Mouse (Mus musculus): Measurements from ENCODE around the gene Pram1.
"Not testable (repeated sequence)": the region's sequence is repeated elsewhere in the genome, so short reads cannot be mapped to it uniquely, and the experiment has no call there.

Gene Pram1

GRCm38 (mm10) chr17:33637516-33638276 is at the start of gene Pram1:
TSS of gene Pram1 (plus strand) at chr17:33638056.
- no peak for DNase-seq (ENCODE audit: low read depth)

DNA sequence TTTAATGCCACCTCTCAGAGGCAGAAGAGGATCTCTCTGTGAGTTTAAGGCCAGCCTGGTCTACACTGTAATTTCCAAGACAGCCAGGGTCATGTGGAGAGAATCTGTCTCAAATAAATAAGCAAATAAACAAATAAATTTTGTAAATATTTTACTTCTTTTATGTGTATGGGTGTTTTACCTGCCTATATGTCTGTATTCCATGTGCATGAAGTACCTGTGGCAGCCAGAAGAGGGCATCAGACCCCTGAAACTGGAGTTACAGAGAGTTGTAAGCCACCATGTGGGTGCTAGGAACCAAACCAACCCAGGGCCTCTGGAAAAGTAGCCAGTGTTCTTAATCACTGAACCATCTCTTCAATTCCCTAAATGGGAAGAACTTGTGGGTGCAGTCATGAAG is 40.6 kb upstream of the Pram1 start:
- no peak for DNase-seq (ENCODE audit: low read depth)

DNA sequence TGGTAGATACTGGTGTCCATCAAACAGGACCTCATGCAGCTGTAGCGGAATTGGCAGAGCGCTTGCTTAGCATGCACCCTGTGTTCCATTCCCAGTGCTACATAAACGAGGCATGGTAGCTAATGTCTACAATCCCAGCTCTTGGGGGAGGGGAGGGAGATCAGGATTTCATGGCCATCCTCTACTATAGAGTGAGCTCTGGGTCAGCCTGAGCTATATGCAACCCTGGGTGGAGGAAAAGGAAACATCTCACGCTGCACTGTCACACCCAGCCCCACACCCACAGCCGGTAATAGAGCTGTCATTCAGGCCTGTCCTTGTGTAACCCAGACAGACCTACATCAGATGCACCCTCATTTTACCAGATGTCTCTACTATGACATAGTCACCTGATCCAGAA is 39.4 kb upstream of the Pram1 start:
- no peak for DNase-seq (ENCODE audit: low read depth)

DNA sequence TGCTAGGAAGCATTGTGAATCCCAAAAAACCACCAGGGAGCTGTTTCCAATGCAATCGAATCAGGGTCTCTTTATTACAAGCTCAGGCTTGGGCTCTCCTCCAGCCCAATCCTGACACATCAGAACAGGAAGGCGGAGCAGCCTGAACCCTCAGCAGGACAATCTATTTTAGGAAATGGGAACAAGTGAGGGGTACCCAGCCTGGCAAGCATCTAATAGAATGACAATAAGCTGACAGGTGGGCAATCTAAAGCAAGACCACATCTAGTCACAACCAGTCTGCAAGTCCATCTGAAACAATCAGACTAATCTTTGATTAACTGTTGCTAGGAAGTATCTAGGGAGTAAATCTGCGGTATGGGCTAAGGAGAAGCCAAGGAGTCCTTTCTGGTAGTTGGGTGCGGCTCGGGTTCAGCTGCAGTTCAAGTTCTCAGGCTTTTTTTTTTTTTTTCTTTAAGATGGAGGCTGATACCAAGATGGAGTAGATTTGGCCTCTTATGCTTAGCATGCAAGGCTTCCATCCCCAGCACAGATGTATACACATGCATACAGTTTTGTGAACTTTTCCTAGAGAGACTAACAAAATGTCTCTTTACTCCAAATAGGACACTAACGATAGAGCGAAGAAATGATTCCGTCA is 37.9 kb upstream of the Pram1 start:
- DNase-seq (ENCODE audit: low read depth) = no peak

DNA sequence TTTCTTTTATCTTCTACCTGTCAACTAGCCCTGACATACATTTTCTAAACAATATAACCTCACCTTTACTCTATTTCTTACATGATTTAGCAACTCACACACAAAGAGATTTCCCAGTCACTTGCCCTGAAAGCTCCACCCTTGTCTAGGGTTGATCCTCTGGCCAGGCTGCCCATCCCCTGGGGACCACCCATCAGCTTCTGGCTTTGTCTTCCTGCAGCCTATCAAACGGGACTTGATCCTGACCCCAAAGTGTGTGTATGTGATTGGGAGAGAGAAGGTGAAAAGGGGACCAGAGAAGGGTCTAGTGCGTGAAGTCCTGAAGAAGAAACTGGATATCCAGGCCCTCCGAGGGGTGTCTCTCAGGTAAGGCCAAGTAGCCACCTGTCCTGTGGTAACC is 37.0 kb upstream of the Pram1 start:
- DNase-seq (ENCODE audit: low read depth) = no peak

- DNase-seq (ENCODE audit: low read depth) = no peak
Measured at GRCm38 (mm10) chr17:33601947-33602346, 35.9 kb upstream of the Pram1 start.

DNA sequence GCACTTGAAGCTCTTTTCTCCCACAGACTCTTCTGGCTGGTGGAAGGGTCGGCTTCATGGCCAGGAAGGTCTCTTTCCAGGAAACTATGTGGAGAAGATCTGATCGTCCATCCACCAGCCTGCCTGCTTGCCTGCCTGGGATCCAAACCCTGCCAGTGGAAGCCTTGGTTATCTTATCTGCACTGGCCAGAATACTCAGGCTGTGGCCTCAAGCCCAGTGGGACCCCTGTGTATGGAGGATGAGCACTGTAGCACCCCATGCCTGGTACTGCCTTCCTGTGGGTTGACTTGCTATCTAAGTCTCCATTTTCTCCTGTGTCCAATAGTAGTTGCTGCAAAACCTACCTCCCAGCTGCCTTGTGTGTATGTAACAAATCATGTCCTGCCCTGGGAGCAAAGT is 30.6 kb upstream of the Pram1 start:
- DNase-seq (ENCODE audit: low read depth) = no peak

DNA sequence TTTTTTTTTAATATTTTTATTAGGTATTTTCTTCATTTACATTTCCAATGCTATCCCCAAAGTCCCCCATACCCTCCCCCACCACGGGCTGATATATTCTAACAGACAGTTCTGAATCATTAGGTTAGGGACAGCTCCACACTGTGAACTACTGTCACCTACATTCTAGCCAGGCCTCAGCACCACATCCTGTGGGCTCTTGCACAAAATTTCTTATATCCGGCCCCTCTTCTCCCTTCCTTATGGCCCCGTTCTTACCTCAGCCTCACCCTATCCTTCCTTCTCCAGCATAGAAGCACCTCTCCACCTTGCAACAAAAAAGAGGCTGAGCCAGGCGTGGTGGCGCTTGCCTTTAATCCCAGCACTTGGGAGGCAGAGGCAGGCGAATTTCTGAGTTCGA is 27.3 kb upstream of the Pram1 start:
- DNase-seq (ENCODE audit: low read depth) = no peak

GRCm38 (mm10) chr17:33613726-33614125 is 24.1 kb upstream of the Pram1 start:
- DNase-seq (ENCODE audit: low read depth) = not testable (repeated sequence)

DNA sequence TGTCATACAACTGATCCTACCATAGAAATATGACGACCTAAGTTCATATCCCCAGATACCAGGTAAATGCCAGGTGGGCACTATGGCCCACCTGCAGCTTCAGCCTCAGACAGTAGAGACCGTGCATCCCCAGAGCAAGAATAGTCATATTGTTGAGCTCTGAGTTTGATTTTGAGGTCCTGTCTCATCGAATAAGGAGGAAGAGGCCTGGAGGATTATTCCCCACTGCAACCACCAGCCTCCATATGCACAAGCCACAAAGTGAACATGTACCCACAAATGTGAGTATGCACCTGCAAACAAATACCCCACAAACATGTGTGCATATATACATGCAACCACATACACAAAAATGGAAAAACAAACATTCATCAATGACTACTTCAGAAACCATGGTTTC is 10.6 kb upstream of the Pram1 start:
- no peak for DNase-seq (ENCODE audit: low read depth)

GRCm38 (mm10) chr17:33628621-33629486 is 9.0 kb upstream of the Pram1 start, which contains the start of gene Zfp414:
TSS of gene Zfp414 (plus strand) at chr17:33629090.
- DNase-seq (ENCODE audit: low read depth) = peak; percentile 98

DNA sequence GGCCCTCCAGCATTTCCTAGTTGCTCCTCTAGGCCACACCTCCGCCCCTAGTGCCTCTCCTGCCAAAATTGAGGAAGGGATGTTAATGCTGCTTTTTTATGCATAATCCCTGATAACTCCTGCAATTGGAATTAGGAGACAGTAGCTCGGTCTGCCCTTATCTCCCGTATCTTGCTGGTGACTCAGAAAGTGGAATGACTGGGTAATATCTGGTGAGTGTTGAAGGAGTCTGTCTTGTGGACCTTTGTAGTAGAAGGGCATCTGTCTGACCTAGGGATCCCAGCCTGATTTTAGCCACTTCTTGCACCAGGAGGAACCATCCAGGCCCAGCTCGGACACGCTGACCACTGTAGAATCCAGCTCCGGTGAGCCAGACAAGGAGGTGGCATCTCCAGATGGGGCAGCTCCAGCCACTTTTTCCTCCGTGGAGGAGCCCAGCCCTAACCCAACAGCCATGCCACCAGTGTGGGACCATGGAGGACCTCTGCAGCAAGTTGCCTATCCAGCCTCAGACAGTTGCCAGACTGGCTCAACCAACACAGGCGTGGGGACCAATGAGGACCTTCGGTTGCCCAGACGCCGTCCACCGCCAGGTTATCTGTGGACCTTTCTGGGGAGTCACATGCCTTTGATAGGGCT is 8.2 kb upstream of the Pram1 start:
- DNase-seq (ENCODE audit: low read depth) = no peak

DNA sequence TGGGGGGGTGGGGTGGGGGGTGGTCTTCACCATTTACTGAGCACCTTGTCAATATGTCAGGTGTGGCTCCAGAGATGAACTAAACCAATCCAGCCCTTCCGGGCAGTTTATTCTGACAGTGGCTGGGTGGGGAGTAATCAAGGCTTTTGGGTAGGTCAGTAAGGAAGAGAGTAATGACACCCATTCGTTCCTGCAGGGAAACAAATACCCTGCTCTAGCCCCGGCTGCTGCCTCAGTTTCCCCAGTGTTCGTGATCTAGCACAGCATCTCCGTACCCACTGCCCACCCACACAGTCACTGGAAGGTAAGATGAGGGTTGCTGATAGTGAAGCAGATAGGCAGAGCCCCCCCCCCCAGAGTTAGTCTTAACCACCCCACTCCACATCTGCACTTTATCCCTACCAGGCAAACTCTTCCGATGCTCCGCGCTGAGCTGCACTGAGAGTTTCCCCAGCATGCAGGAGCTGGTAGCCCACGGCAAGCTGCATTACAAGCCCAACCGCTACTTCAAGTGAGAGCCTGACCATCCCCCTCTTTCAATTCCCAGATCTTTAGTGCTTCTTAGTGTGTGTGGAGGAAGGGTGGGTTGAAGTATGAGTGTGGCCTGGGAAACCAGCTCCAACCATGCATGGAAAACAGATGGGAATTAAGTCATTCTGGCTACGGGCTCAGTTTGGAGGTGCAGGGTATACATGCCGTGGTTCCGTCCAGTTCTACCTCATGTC is 7.5 kb upstream of the Pram1 start:
- no peak for DNase-seq (ENCODE audit: low read depth)

DNA sequence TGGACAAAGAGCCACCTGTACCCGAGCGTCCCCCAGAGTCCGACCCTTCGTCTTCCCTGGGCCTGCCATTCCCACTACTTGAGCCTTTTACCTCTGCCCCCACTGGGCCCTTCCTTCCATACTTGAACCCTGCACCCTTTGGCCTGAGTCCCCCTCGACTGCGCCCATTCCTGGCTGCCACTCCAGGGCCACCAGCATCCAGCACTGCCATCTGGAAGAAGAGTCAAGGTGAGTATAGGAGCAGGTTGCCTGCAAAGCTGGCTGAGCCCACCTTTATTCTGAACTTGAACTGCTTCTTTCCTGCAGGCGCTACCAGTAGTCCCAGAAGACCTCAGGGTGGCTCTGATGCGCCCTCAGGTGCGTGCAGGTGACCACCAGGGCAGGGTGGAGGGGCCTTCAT is 6.6 kb upstream of the Pram1 start:
- DNase-seq (ENCODE audit: low read depth) = no peak

DNA sequence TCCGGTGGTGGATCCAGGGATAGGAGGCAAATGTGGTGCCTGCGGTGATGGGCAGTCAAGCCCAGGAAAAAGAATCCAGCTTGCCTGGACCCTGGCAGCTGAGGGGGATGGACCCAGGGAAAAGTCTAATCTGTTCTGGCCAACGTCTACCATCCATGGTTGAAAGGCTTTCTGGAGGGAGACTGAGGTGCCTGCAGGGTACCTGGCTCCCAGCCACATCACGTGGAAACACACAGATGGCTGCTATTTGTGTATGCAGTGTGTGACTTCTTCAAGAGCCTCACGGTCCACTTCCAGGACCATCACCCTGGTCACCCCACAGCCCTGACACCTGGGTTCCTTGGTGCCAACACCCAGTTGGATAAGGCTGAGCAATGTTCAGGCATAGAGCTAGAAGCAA is 6.1 kb upstream of the Pram1 start:
- DNase-seq (ENCODE audit: low read depth) = no peak

DNA sequence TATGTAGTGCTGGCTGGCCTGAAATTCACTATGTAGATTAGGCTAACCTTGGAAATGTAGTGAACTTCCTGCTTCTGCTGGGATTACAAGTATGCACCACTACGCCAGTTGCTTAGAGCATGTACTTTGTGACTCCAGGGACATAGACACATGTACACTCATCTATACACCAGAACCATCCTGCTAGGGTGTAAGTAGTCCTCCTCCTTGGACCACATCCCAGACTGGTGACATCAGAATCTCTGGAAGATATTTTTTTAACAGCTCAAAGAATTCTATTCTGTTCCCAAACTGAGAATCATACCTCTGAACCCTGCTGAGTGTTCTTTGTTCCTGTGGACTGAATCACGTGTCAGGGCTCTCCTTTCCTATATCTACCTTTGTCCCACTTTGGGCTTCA is 818 bp upstream of the Pram1 start:
- no peak for DNase-seq (ENCODE audit: low read depth)

- DNase-seq (ENCODE audit: low read depth) = no peak
Measured at GRCm38 (mm10) chr17:33639743-33640142, 1.9 kb downstream of the Pram1 start.

- no peak for DNase-seq (ENCODE audit: low read depth)
Measured at GRCm38 (mm10) chr17:33644068-33644467, 6.2 kb downstream of the Pram1 start.

DNA sequence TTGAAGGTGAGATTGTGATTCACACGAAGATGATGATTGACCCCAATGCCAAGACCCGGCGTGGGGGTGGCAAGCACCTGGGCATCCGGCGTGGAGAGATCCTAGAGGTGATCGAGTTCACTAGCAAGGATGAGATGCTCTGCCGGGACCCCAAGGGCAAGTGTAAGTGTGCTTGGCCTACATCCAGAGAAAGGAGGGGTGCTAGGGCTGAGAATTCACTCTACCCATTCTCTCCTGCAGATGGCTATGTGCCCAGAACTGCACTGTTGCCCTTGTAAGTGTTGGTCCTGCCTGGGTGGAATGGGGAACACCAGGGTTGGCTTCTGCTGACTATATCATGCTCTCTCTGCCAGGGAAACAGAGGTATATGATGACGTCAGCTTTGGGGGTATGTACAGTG is 7.2 kb downstream of the Pram1 start:
- DNase-seq (ENCODE audit: low read depth) = no peak

DNA sequence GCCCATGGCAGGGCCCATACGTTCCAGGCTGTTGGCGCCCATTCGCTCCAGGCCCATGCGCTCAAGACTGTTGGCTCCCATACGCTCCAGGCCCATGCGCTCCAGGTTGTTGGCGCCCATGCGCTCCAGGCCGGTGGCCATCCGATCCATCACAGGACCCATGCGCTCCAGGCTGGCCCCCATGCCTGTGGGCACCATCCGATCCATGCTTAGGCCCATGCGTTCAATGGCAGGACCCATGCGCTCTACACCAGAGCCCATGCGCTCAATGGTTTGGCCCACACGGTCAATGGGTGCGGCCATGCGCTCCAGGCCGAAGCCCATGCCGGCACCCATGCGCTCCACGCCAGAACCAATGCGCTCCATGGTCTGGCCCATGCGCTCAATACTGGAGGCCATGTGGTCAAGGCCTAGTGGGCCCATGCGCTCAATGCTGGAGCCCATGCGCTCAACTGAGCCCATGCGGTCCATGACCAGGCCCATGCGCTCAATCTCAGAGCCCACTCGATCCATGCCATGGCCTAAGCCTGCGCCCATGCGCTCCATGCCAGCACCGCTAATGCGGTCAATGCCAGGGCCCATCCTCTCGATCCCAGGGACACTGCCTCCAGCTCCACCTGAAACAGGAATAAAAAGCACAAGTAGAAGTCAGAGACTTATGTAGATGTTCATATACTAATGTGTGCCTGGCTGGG is 12.1 kb downstream of the Pram1 start:
- no peak for DNase-seq (ENCODE audit: low read depth)

- no peak for DNase-seq (ENCODE audit: low read depth)
Measured at GRCm38 (mm10) chr17:33666813-33667212, 29.0 kb downstream of the Pram1 start.
